Mouse (Mus musculus): ENCODE results near the gene Rhox10. TPM values are rescaled to one million over a fixed set of nuclear protein-coding genes. Genes with fewer than 3 reads are reported as not detected.
"Not testable (repeated sequence)": the region's sequence is repeated elsewhere in the genome, so short reads cannot be mapped to it uniquely, and the experiment has no call there.

The Rhox10 gene
- polyA plus RNA-seq (2015; fragmentation: Nextera tagmentation; extraction: Ambion mirVana) = not detected in 2 replicates

- no peak for ATAC-seq (replicated peaks; ENCODE audit: extremely low read depth, insufficient read depth, low FRiP score)
- no peak within 1 kb of the TSS for H3K4me3 ChIP-seq (ENCODE audit: low read length)
- no peak within 1 kb of the TSS for H3K4me2 ChIP-seq (ENCODE audit: low read depth, low read length)
- H3K9me3 ChIP-seq (replicated peaks; ENCODE audit: control insufficient read depth, low read length) = peaks cover 3% of the 10 kb centered on the region; the same call in 1 of the 2 replicates
- H3K36me3 ChIP-seq (ENCODE audit: control insufficient read depth, insufficient read depth) = no peaks in the 10 kb centered on the region
- H3K4me1 ChIP-seq (ENCODE audit: control insufficient read depth, insufficient read depth, low read length) = no peaks in the 10 kb centered on the region
- 81% methylated on average over 11 of the region's 11 CpGs for WGBS
- no peak within 1 kb of the TSS for H3K9ac ChIP-seq (ENCODE audit: low read length)
- H3K27me3 ChIP-seq (ENCODE audit: control insufficient read depth, insufficient read depth, low read length) = no peaks in the 10 kb centered on the region
- H3K27ac ChIP-seq (ENCODE audit: low read length) = no peak within 1 kb of the TSS
These were observed at the start of gene Rhox10 for GRCm38 (mm10) chrX:38066175-38066574. Rhox10 (plus strand) TSS chrX:38066475.

GRCm38 (mm10) chrX:38018597-38018996 lies 47.7 kb upstream of the Rhox10 start, which contains the start of gene Btg1-ps1:
Btg1-ps1 (minus strand) TSS chrX:38018815.
- H3K4me1 ChIP-seq (ENCODE audit: control insufficient read depth, insufficient read depth, low read length); H3K9me3 ChIP-seq (replicated peaks; ENCODE audit: control insufficient read depth, low read length); H3K4me2 ChIP-seq (ENCODE audit: low read depth, low read length); H3K27me3 ChIP-seq (ENCODE audit: control insufficient read depth, insufficient read depth, low read length); H3K27ac ChIP-seq (ENCODE audit: low read length); H3K36me3 ChIP-seq (ENCODE audit: control insufficient read depth, insufficient read depth); H3K4me3 ChIP-seq (ENCODE audit: low read length); H3K9ac ChIP-seq (ENCODE audit: low read length); ATAC-seq (replicated peaks; ENCODE audit: extremely low read depth, insufficient read depth, low FRiP score): not testable (repeated sequence)

GRCm38 (mm10) chrX:38033841-38034240 lies 32.4 kb upstream of the Rhox10 start:
- H3K4me2 ChIP-seq (ENCODE audit: low read depth, low read length) = no peak overlapping the region
- H3K27ac ChIP-seq (ENCODE audit: low read length) = no peak overlapping the region
- no peak overlapping the region for H3K9ac ChIP-seq (ENCODE audit: low read length)
- no peaks in the 10 kb centered on the region for H3K4me1 ChIP-seq (ENCODE audit: control insufficient read depth, insufficient read depth, low read length)
- H3K27me3 ChIP-seq (ENCODE audit: control insufficient read depth, insufficient read depth, low read length) = no peaks in the 10 kb centered on the region
- H3K9me3 ChIP-seq (replicated peaks; ENCODE audit: control insufficient read depth, low read length) = no peaks in the 10 kb centered on the region
- no peak for ATAC-seq (replicated peaks; ENCODE audit: extremely low read depth, insufficient read depth, low FRiP score)
- 67% methylated on average over 2 of the region's 2 CpGs for WGBS
- H3K4me3 ChIP-seq (ENCODE audit: low read length) = no peak overlapping the region
- no peaks in the 10 kb centered on the region for H3K36me3 ChIP-seq (ENCODE audit: control insufficient read depth, insufficient read depth)

GRCm38 (mm10) chrX:38039666-38040065 lies 26.6 kb upstream of the Rhox10 start:
- H3K4me1 ChIP-seq (ENCODE audit: control insufficient read depth, insufficient read depth, low read length) = no peaks in the 10 kb centered on the region
- H3K36me3 ChIP-seq (ENCODE audit: control insufficient read depth, insufficient read depth) = no peaks in the 10 kb centered on the region
- no peak overlapping the region for H3K9ac ChIP-seq (ENCODE audit: low read length)
- H3K4me3 ChIP-seq (ENCODE audit: low read length) = no peak overlapping the region
- no peaks in the 10 kb centered on the region for H3K9me3 ChIP-seq (replicated peaks; ENCODE audit: control insufficient read depth, low read length)
- no peak for ATAC-seq (replicated peaks; ENCODE audit: extremely low read depth, insufficient read depth, low FRiP score)
- H3K4me2 ChIP-seq (ENCODE audit: low read depth, low read length) = no peak overlapping the region
- no peaks in the 10 kb centered on the region for H3K27me3 ChIP-seq (ENCODE audit: control insufficient read depth, insufficient read depth, low read length)
- 83% methylated on average over 5 of the region's 5 CpGs for WGBS
- no peak overlapping the region for H3K27ac ChIP-seq (ENCODE audit: low read length)

DNA sequence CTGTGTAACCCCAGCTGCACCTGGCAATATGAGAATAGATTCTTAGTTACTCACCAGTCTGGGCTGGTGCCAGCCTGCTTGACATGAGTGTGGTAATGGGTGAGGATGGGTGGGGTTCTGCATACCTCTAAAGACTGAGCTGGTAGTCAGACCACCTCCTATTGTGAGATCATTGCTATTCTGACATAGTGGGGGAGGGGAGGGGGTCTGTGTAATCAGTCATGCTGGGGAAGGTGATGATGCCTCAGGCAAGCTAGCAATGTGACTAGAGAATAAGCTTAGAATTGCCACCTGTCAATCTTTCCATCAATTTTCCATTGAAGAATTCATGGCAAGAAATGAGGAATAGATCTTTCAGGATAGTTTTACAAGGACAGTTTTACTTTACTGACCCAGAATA lies 23.3 kb upstream of the Rhox10 start, which contains the start of gene Btg1-ps2:
Gene Btg1-ps2, minus strand, starts transcription at position 101 of the 400 bp plus-strand sequence.
- H3K9me3 ChIP-seq (replicated peaks; ENCODE audit: control insufficient read depth, low read length); H3K27me3 ChIP-seq (ENCODE audit: control insufficient read depth, insufficient read depth, low read length); H3K4me2 ChIP-seq (ENCODE audit: low read depth, low read length); H3K27ac ChIP-seq (ENCODE audit: low read length); H3K4me3 ChIP-seq (ENCODE audit: low read length); ATAC-seq (replicated peaks; ENCODE audit: extremely low read depth, insufficient read depth, low FRiP score); H3K4me1 ChIP-seq (ENCODE audit: control insufficient read depth, insufficient read depth, low read length); H3K9ac ChIP-seq (ENCODE audit: low read length); H3K36me3 ChIP-seq (ENCODE audit: control insufficient read depth, insufficient read depth): not testable (repeated sequence)

GRCm38 (mm10) chrX:38061544-38061943 lies 4.7 kb upstream of the Rhox10 start:
- Histone ChIP-seq H3K9ac (ENCODE audit: low read length) (no peak overlapping the region), H3K27ac (ENCODE audit: low read length) (no peak overlapping the region), H3K4me3 (ENCODE audit: low read length) (no peak overlapping the region), H3K27me3 (ENCODE audit: control insufficient read depth, insufficient read depth, low read length) (no peaks in the 10 kb centered on the region), H3K4me2 (ENCODE audit: low read depth, low read length) (no peak overlapping the region), H3K4me1 (ENCODE audit: control insufficient read depth, insufficient read depth, low read length) (no peaks in the 10 kb centered on the region), H3K36me3 (ENCODE audit: control insufficient read depth, insufficient read depth) (no peaks in the 10 kb centered on the region), H3K9me3 (replicated peaks; ENCODE audit: control insufficient read depth, low read length) (peaks cover 3% of the 10 kb centered on the region; the same call in 1 of the 2 replicates)
- ATAC-seq (replicated peaks; ENCODE audit: extremely low read depth, insufficient read depth, low FRiP score) = no peak
- WGBS = 3% methylated on average over 1 of the region's 1 CpGs

- no peak for ATAC-seq (replicated peaks; ENCODE audit: extremely low read depth, insufficient read depth, low FRiP score)
- Histone ChIP-seq H3K9ac (ENCODE audit: low read length) (no peak overlapping the region), H3K4me3 (ENCODE audit: low read length) (no peak overlapping the region), H3K36me3 (ENCODE audit: control insufficient read depth, insufficient read depth) (no peaks in the 10 kb centered on the region), H3K9me3 (replicated peaks; ENCODE audit: control insufficient read depth, low read length) (no peaks in the 10 kb centered on the region), H3K27me3 (ENCODE audit: control insufficient read depth, insufficient read depth, low read length) (no peaks in the 10 kb centered on the region), H3K4me1 (ENCODE audit: control insufficient read depth, insufficient read depth, low read length) (no peaks in the 10 kb centered on the region), H3K4me2 (ENCODE audit: low read depth, low read length) (no peak overlapping the region), H3K27ac (ENCODE audit: low read length) (no peak overlapping the region)
- WGBS = 15% methylated on average over 12 of the region's 12 CpGs
These were observed 18.0 kb downstream of the Rhox10 start for GRCm38 (mm10) chrX:38084226-38084625.

DNA sequence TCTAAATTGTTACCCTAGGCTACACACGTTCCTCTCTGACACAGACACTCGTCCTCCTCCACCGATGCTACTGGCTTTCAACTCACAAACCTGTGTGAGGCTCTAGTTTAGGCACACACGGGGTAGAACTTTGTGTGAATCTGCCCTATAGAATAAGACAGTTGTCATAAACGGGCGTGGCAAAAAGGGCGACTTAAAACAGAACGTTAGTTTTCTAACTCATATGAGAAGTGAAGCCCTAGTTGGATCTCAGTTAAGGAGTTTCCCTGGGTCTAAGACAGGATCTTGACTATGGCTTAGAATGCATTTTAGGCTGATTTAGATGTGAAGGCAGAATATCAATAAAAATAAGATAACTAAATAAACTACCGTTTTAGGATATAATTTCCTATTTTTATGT lies 18.8 kb downstream of the Rhox10 start, which contains the start of gene Rhox11:
Gene Rhox11, minus strand, starts transcription at position 101 of the 400 bp plus-strand sequence.
- H3K4me2 ChIP-seq (ENCODE audit: low read depth, low read length) = no peak within 1 kb of the TSS
- no peaks in the 10 kb centered on the region for H3K9me3 ChIP-seq (replicated peaks; ENCODE audit: control insufficient read depth, low read length)
- H3K9ac ChIP-seq (ENCODE audit: low read length) = no peak within 1 kb of the TSS
- H3K4me1 ChIP-seq (ENCODE audit: control insufficient read depth, insufficient read depth, low read length) = no peaks in the 10 kb centered on the region
- no peak within 1 kb of the TSS for H3K27ac ChIP-seq (ENCODE audit: low read length)
- H3K27me3 ChIP-seq (ENCODE audit: control insufficient read depth, insufficient read depth, low read length) = no peaks in the 10 kb centered on the region
- ATAC-seq (replicated peaks; ENCODE audit: extremely low read depth, insufficient read depth, low FRiP score) = no peak
- 80% methylated on average over 9 of the region's 9 CpGs for WGBS
- no peaks in the 10 kb centered on the region for H3K36me3 ChIP-seq (ENCODE audit: control insufficient read depth, insufficient read depth)
- no peak within 1 kb of the TSS for H3K4me3 ChIP-seq (ENCODE audit: low read length)

- H3K27ac ChIP-seq (ENCODE audit: low read length) = no peak within 1 kb of the TSS
- H3K9me3 ChIP-seq (replicated peaks; ENCODE audit: control insufficient read depth, low read length) = no peaks in the 10 kb centered on the region
- WGBS = 60% methylated on average over 4 of the region's 4 CpGs
- no peak within 1 kb of the TSS for H3K9ac ChIP-seq (ENCODE audit: low read length)
- no peak for ATAC-seq (replicated peaks; ENCODE audit: extremely low read depth, insufficient read depth, low FRiP score)
- H3K4me1 ChIP-seq (ENCODE audit: control insufficient read depth, insufficient read depth, low read length) = no peaks in the 10 kb centered on the region
- no peak within 1 kb of the TSS for H3K4me2 ChIP-seq (ENCODE audit: low read depth, low read length)
- H3K4me3 ChIP-seq (ENCODE audit: low read length) = no peak within 1 kb of the TSS
- no peaks in the 10 kb centered on the region for H3K36me3 ChIP-seq (ENCODE audit: control insufficient read depth, insufficient read depth)
- H3K27me3 ChIP-seq (ENCODE audit: control insufficient read depth, insufficient read depth, low read length) = no peaks in the 10 kb centered on the region
These were observed 44.5 kb downstream of the Rhox10 start, which contains the start of gene Rhox12 for GRCm38 (mm10) chrX:38110807-38111206. Rhox12 (minus strand) TSS chrX:38110907.
